Mouse (Mus musculus) MN1 (cell line): ENCODE data around the gene Nwd2.

Experiments used
- DNase-seq: peaks from one replicate; pipeline ENCODE4 v3.0.0-alpha.2; 2016; ENCODE audit warnings: low spot score

Nwd2 gene

GRCm38 (mm10) chr5:63755938-63756337 is 107.0 kb downstream of the Nwd2 start:
- DNase-seq = no peak

- DNase-seq = no peak
These were observed 117.0 kb downstream of the Nwd2 start for GRCm38 (mm10) chr5:63765886-63766285.

GRCm38 (mm10) chr5:63766715-63767114 is 117.8 kb downstream of the Nwd2 start:
- no peak for DNase-seq

GRCm38 (mm10) chr5:63767464-63767863 is 118.6 kb downstream of the Nwd2 start:
- DNase-seq = no peak

DNA sequence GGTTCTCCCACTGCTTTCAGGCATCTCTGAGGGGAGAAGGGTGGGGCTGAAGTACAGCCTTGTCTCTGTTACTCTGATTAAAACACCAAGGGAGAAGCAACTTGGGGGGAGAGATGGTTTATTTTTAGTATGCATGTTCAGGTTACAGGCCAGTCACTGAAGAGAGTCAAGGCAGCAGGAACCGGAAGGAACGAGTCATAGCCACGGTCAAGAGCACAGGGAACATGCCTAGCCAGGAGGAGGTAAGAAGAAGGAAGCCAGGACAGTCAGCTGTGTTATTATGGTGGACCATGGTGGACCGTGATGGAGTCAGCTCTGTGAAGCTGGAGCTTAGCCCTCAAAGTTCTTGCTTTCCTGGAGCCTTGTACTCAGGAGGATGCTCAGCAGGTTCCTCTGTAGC is 119.3 kb downstream of the Nwd2 start:
- no peak for DNase-seq

DNA sequence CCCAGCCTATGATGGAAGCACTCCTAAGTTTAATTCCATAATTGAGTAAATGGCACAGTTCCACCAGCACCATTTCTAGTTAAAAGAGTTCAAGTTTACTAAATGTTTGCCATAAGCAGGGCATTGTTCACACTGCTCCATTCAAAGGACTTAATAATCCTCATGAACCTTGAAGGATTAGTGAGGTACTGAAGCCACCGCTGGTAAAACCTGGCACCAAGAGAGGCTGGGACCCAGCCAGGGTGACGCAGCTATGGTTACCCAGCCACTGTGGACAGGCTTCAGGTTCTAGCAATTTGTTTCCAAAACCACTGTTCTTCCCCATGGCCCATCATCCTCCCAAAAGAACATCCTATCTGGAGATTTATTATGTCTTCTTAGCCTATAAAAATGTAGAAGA is 124.1 kb downstream of the Nwd2 start:
- no peak for DNase-seq

- no peak for DNase-seq
These were observed 124.7 kb downstream of the Nwd2 start for GRCm38 (mm10) chr5:63773603-63774002.

DNA sequence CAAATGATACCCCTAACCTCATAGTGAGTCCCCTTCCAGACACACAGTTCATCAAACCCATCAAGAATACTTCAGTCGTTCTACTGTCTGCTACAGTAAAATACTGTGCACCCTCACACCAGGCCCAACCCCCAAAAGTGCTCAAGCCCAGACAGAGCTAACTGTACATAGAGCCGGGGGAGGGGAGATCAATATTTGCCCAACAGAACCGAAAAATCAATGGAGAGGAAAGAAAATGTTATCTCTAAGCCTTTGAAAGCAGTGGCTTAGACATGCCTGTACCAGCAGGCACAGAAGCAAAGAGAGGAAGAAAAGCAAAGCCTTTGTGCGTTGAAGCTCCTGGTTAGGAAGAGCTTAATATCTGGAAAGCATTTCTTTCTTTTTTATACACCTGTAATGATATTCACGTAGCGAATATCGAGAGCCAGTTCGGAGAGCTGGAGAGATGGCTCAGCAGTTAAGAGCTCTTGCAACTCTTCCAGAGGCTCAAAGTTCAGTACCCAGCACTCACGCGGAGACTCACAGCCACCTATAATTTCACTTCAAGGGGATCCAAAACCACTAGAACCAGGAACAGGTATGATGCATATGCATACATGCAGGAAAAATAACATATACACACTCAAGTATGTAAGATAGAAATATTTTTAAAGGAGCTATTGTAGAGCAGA is 139.4 kb downstream of the Nwd2 start:
- no peak for DNase-seq

GRCm38 (mm10) chr5:63811819-63812508 is 163.1 kb downstream of the Nwd2 start, which contains the start of gene 0610040J01Rik:
Gene 0610040J01Rik (plus strand): TSS chr5:63812363.
- no peak for DNase-seq

DNA sequence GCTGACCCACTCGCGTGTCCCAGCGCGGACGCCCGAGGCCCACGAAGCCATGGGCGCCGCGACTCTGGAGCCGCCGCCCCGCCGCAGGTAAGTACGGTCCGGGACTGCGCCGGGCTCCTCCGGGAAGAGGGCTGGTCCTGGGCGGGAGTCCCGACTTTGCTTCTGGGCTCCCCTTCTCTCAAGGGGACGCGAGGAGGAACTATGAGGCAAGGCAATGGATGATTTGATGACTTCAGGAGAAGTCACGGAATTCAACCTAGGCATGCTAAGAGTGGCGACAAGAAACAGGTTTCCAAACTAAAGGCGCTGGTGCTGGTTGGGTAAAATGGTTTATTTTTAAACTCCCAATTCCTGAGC is 163.6 kb downstream of the Nwd2 start:
- no peak for DNase-seq

DNA sequence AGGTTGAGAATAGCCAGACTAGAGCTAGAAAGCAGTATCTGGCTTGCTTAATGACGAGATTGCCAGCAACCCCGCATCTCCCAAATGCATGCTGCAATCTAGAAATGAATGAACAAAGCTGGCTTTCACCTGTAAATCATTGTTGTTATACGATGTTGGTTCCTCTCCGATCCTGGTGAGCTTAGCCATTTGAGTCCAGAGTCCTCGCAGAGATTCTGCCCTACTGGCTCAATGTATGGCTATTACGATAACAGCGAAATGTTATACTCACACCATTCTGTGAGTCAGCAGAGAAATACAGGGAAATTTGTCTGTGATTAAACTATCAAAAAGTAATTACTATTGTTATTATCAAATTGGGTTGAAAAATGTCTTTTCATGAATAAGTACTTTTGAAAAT is 167.7 kb downstream of the Nwd2 start:
- DNase-seq = no peak

GRCm38 (mm10) chr5:63817270-63817669 is 168.4 kb downstream of the Nwd2 start:
- DNase-seq = no peak

- no peak for DNase-seq
These were observed 170.1 kb downstream of the Nwd2 start for GRCm38 (mm10) chr5:63818975-63819374.

- DNase-seq = no peak
These were observed 170.6 kb downstream of the Nwd2 start for GRCm38 (mm10) chr5:63819519-63819918.

GRCm38 (mm10) chr5:63821176-63821575 is 172.3 kb downstream of the Nwd2 start:
- DNase-seq = no peak

- DNase-seq = no peak
These were observed 173.0 kb downstream of the Nwd2 start for GRCm38 (mm10) chr5:63821860-63822259.

DNA sequence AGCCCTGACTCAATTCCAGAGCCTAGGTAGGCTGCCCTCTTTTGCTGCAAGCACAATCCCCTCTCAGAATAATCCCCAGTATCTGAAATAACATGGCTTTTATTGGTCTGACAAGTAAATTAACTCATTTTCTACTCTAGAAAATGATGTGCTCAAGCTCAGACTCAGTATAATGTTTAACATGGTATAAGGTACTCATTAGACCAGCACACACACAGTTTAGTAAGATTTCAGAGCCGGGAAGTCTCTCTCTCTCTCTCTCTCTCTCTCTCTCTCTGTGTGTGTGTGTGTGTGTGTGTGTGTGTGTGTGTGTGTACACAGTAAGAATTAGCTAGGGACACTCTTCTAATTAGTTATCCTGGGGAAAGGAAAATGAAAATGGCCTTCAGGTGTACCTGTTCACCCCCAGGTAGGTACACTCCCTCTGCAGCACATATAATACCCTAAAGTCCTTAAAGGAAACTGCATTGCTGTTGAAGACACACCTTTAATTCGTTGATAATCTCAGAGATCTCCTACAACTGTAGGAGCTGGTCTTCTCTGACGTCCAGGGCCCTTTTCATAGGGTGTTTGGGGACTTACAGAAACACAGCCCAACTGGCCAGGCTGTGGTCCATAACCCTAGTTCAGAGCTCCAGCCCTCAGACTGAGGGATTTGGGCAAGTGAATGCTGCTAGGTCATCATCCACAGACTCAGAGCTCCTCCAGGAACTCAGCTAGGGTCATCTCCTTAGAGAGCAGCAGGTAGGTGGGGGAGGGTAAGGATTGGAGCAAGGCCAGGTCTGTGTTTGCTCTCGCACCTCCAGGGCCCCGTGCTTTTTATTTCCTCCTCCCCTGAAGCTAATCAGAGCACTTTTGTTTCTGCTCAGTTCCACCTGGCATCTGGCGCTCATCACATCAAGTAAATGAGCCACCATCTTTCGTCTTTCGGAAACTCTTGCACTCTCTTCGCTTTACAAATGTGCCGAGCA is 174.7 kb downstream of the Nwd2 start:
- DNase-seq = no peak

GRCm38 (mm10) chr5:63824599-63825350 is 175.9 kb downstream of the Nwd2 start:
- no peak for DNase-seq

GRCm38 (mm10) chr5:63825881-63826280 is 177.0 kb downstream of the Nwd2 start:
- DNase-seq = no peak

DNA sequence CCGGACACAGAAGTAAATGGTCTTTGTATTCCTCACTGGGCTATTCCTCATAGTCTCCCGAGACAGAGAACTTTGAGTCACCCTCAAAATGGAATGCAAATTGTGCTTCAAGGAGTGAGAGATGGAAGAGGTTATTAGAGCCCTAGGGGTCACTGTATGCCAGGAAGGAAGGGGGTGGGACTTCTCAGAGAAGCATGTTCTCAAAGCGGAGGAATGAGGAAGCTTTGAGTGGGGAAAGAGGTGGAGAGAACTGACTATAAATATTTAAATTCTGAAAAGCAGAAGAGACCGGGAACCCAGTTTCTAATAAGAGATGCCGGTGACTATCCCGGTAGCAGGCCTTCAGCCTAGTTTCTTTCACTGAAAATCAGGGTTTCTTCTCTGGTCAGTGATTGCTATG is 178.1 kb downstream of the Nwd2 start:
- no peak for DNase-seq

GRCm38 (mm10) chr5:63827415-63828053 is 178.6 kb downstream of the Nwd2 start:
- no peak for DNase-seq
